Mouse (Mus musculus): ENCODE results near the gene Map4k1. TPM values are rescaled to one million over a fixed set of nuclear protein-coding genes. Genes with fewer than 3 reads are reported as not detected.

The Map4k1 gene
- polyA plus RNA-seq, 2 experiments, result 6.4 to 9.3 TPM

GRCm38 (mm10) chr7:28956270-28956669, 25.6 kb upstream of the Map4k1 start:
- Histone ChIP-seq H3K4me2 (replicated peaks; ENCODE audit: low read depth, low read length, severe bottlenecking) (no peak overlapping the region), H3K9ac (ENCODE audit: low read depth, low read length, severe bottlenecking) (no peak overlapping the region), H3K9me3 (ENCODE audit: control insufficient read depth, low read length) (no peaks in the 10 kb centered on the region), H3K4me1 (ENCODE audit: control insufficient read depth, insufficient read depth, low read length) (peaks cover 74% of the 10 kb centered on the region), H3K4me3 (replicated peaks; ENCODE audit: low read length) (no peak overlapping the region), H3K27ac (replicated peaks; ENCODE audit: low read depth, low read length) (no peak overlapping the region), H3K36me3 (ENCODE audit: control insufficient read depth, insufficient read depth, low read length) (peaks cover 10% of the 10 kb centered on the region), H3K27me3 (ENCODE audit: control insufficient read depth, insufficient read depth, low read length) (no peaks in the 10 kb centered on the region)
- ATAC-seq (ENCODE audit: low FRiP score, low read depth) (no peak), DNase-seq (ENCODE audit: low spot score) (no peak)
- no peak for TF ChIP-seq POLR2A (IDR thresholded peaks at IDR 0.05; ENCODE audit: borderline replicate concordance, extremely low read depth, insufficient read depth, insufficient read length)
- 93% methylated on average over 1 of the region's 1 CpGs for WGBS

GRCm38 (mm10) chr7:28957286-28957685, 24.6 kb upstream of the Map4k1 start:
- H3K4me1 ChIP-seq (ENCODE audit: control insufficient read depth, insufficient read depth, low read length), result peaks cover 64% of the 10 kb centered on the region
- H3K27me3 ChIP-seq (ENCODE audit: control insufficient read depth, insufficient read depth, low read length), result no peaks in the 10 kb centered on the region
- no peak for TF ChIP-seq POLR2A (IDR thresholded peaks at IDR 0.05; ENCODE audit: borderline replicate concordance, extremely low read depth, insufficient read depth, insufficient read length)
- no peak overlapping the region for H3K4me2 ChIP-seq (replicated peaks; ENCODE audit: low read depth, low read length, severe bottlenecking)
- peaks cover 10% of the 10 kb centered on the region for H3K36me3 ChIP-seq (ENCODE audit: control insufficient read depth, insufficient read depth, low read length)
- H3K4me3 ChIP-seq (replicated peaks; ENCODE audit: low read length), result no peak overlapping the region
- ATAC-seq (ENCODE audit: low FRiP score, low read depth), result no peak
- H3K9me3 ChIP-seq (ENCODE audit: control insufficient read depth, low read length), result no peaks in the 10 kb centered on the region
- WGBS, result 62% methylated on average over 6 of the region's 6 CpGs
- H3K9ac ChIP-seq (ENCODE audit: low read depth, low read length, severe bottlenecking), result no peak overlapping the region
- H3K27ac ChIP-seq (replicated peaks; ENCODE audit: low read depth, low read length), result no peak overlapping the region
- no peak for DNase-seq (ENCODE audit: low spot score)

GRCm38 (mm10) chr7:28957997-28958725, 23.7 kb upstream of the Map4k1 start:
- peaks cover 62% of the 10 kb centered on the region for H3K4me1 ChIP-seq (ENCODE audit: control insufficient read depth, insufficient read depth, low read length)
- H3K4me2 ChIP-seq (replicated peaks; ENCODE audit: low read depth, low read length, severe bottlenecking), result no peak overlapping the region
- ATAC-seq (ENCODE audit: low FRiP score, low read depth) (no peak), DNase-seq (ENCODE audit: low spot score) (no peak)
- H3K9ac ChIP-seq (ENCODE audit: low read depth, low read length, severe bottlenecking), result no peak overlapping the region
- no peaks in the 10 kb centered on the region for H3K9me3 ChIP-seq (ENCODE audit: control insufficient read depth, low read length)
- WGBS, result 37% methylated on average over 1 of the region's 1 CpGs
- no peak for TF ChIP-seq POLR2A (IDR thresholded peaks at IDR 0.05; ENCODE audit: borderline replicate concordance, extremely low read depth, insufficient read depth, insufficient read length)
- no peak overlapping the region for H3K4me3 ChIP-seq (replicated peaks; ENCODE audit: low read length)
- H3K27me3 ChIP-seq (ENCODE audit: control insufficient read depth, insufficient read depth, low read length), result no peaks in the 10 kb centered on the region
- no peak overlapping the region for H3K27ac ChIP-seq (replicated peaks; ENCODE audit: low read depth, low read length)
- peaks cover 10% of the 10 kb centered on the region for H3K36me3 ChIP-seq (ENCODE audit: control insufficient read depth, insufficient read depth, low read length)

GRCm38 (mm10) chr7:28958770-28959169, 23.1 kb upstream of the Map4k1 start:
- Histone ChIP-seq H3K9ac (ENCODE audit: low read depth, low read length, severe bottlenecking) (no peak overlapping the region), H3K4me1 (ENCODE audit: control insufficient read depth, insufficient read depth, low read length) (peaks cover 56% of the 10 kb centered on the region), H3K36me3 (ENCODE audit: control insufficient read depth, insufficient read depth, low read length) (peaks cover 10% of the 10 kb centered on the region), H3K27me3 (ENCODE audit: control insufficient read depth, insufficient read depth, low read length) (no peaks in the 10 kb centered on the region), H3K4me2 (replicated peaks; ENCODE audit: low read depth, low read length, severe bottlenecking) (peak overlapping the region; percentile 75), H3K9me3 (ENCODE audit: control insufficient read depth, low read length) (no peaks in the 10 kb centered on the region), H3K4me3 (replicated peaks; ENCODE audit: low read length) (no peak overlapping the region), H3K27ac (replicated peaks; ENCODE audit: low read depth, low read length) (no peak overlapping the region)
- ATAC-seq (ENCODE audit: low FRiP score, low read depth) (no peak), DNase-seq (ENCODE audit: low spot score) (no peak)
- no peak for TF ChIP-seq POLR2A (IDR thresholded peaks at IDR 0.05; ENCODE audit: borderline replicate concordance, extremely low read depth, insufficient read depth, insufficient read length)
- WGBS, result 57% methylated on average over 1 of the region's 1 CpGs

GRCm38 (mm10) chr7:28959505-28960045, 22.3 kb upstream of the Map4k1 start:
- Histone ChIP-seq H3K9ac (ENCODE audit: low read depth, low read length, severe bottlenecking) (peak overlapping the region; percentile 90), H3K4me3 (replicated peaks; ENCODE audit: low read length) (peak overlapping the region; percentile 100), H3K36me3 (ENCODE audit: control insufficient read depth, insufficient read depth, low read length) (peaks cover 9% of the 10 kb centered on the region), H3K27ac (replicated peaks; ENCODE audit: low read depth, low read length) (peak overlapping the region; percentile 10; the same call in 1 of the 2 replicates), H3K27me3 (ENCODE audit: control insufficient read depth, insufficient read depth, low read length) (no peaks in the 10 kb centered on the region), H3K4me2 (replicated peaks; ENCODE audit: low read depth, low read length, severe bottlenecking) (peak overlapping the region; percentile 75), H3K4me1 (ENCODE audit: control insufficient read depth, insufficient read depth, low read length) (peaks cover 51% of the 10 kb centered on the region), H3K9me3 (ENCODE audit: control insufficient read depth, low read length) (no peaks in the 10 kb centered on the region)
- DNase-seq (ENCODE audit: low spot score), result no peak
- ATAC-seq (ENCODE audit: low FRiP score, low read depth), result no peak
- no peak for TF ChIP-seq POLR2A (IDR thresholded peaks at IDR 0.05; ENCODE audit: borderline replicate concordance, extremely low read depth, insufficient read depth, insufficient read length)
- 31% methylated on average over 6 of the region's 6 CpGs for WGBS
